Mouse (Mus musculus) liver, embryonic 14.5 days (tissue): ENCODE measurements around the gene Mtmr10. TPM values are rescaled to one million over a fixed set of nuclear protein-coding genes. Genes with fewer than 3 reads are reported as not detected.

Experiments used
- ATAC-seq: fragments of 200-750 bp; cut with Nextera tagmentation; 2 replicates; pipeline ENCODE4 v1.8.0; 2017; ENCODE audit warnings: moderate number of reproducible peaks, mild to moderate bottlenecking, moderate library complexity; ENCODE audit not compliant: insufficient read depth
- DNase-seq, 3 experiments: peaks; one replicate each; pipeline ENCODE4 v3.0.0-alpha.2; 2012 to 2013; ENCODE audit warnings: low read depth in 3 of 3, low spot score in 3 of 3
- H3K27ac ChIP-seq: fragments of 300-500 bp; sonication (generic); 2 replicates; pipeline ENCODE4 v1.5.1; 2014; ENCODE audit warnings: moderate library complexity, mild to moderate bottlenecking, control low read depth, inconsistent platforms
- H3K27me3 ChIP-seq: fragments of 300-500 bp; sonication (generic); 2 replicates; pipeline ENCODE4 v1.6.1; 2014; ENCODE audit warnings: mild to moderate bottlenecking, low read length, moderate library complexity; ENCODE audit not compliant: control insufficient read depth, insufficient read depth
- H3K36me3 ChIP-seq: fragments of 300-500 bp; sonication (generic); replicated peaks from 2 replicates; pipeline ENCODE4 v1.6.1; 2014; ENCODE audit warnings: low read depth; ENCODE audit not compliant: control insufficient read depth, insufficient read depth
- H3K4me1 ChIP-seq, 2 experiments: fragments of 200-500 bp in 1 of 2; fragments of 300-500 bp in 1 of 2; sonication (generic) in 1 of 2; replicated peaks; 2 replicates each; pipeline ENCODE4 v1.6.1; 2012 to 2014; ENCODE audit warnings: antibody characterized with exemption in 1 of 2, inconsistent platforms in 1 of 2, low read length in 1 of 2; ENCODE audit not compliant: control insufficient read depth in 2 of 2, insufficient read depth in 2 of 2
- H3K4me2 ChIP-seq: fragments of 300-500 bp; sonication (generic); 2 replicates; pipeline ENCODE4 v1.6.1; 2014; ENCODE audit warnings: low read depth, mild to moderate bottlenecking, control low read depth, moderate library complexity
- H3K4me3 ChIP-seq, 2 experiments: fragments of 200-500 bp in 1 of 2; fragments of 300-500 bp in 1 of 2; sonication (generic) in 1 of 2; 2 replicates each; pipeline ENCODE4 v1.5.1; 2012 to 2014; ENCODE audit warnings: low read depth in 2 of 2, low read length in 2 of 2, mild to moderate bottlenecking in 2 of 2, control low read depth in 1 of 2, inconsistent platforms in 1 of 2, moderate library complexity in 1 of 2; ENCODE audit not compliant: insufficient read depth in 1 of 2
- H3K9ac ChIP-seq: fragments of 300-500 bp; sonication (generic); replicated peaks from 2 replicates; pipeline ENCODE4 v1.6.1; 2014; ENCODE audit warnings: mild to moderate bottlenecking, control low read depth, moderate library complexity
- H3K9me3 ChIP-seq: fragments of 300-500 bp; sonication (generic); 2 replicates; pipeline ENCODE4 v1.6.1; 2016; ENCODE audit warnings: low read length, mixed read lengths; ENCODE audit not compliant: control insufficient read depth
- CTCF ChIP-seq: IDR thresholded peaks from 2 replicates; pipeline ENCODE4 v1.5.1; 2016; ENCODE audit warnings: antibody characterized with exemption, low read depth, control low read depth
- EP300 ChIP-seq: IDR thresholded peaks from 2 replicates; pipeline ENCODE4 v1.6.1; 2016; ENCODE audit warnings: antibody characterized with exemption, low read depth
- WGBS: fragments of 180-500 bp; shearing (Covaris S2); extraction: QIAGEN DNeasy Blood & Tissue Kit; methylation state at CpG from one replicate; pipeline ENCODE4 v1.1.7; 2014; ENCODE audit not compliant: insufficient replicate concordance; 5-methylcytosine and 5-hydroxymethylcytosine counted together
- polyA plus RNA-seq, 2 experiments: library from polyadenylated mRNA; depleted of rRNA in 1 of 2; stranded (reverse) in 1 of 2; unstranded in 1 of 2; fragments of >200 nt; fragmentation: Nextera tagmentation in 1 of 2; extraction: Ambion mirVana in 1 of 2; gene quantifications; 2 replicates each; pipeline versions ENCODE4 v1.2.1 to v1.2.3; 2012 to 2014

Gene Mtmr10
- polyA plus RNA-seq, 2 experiments: 1.4 to 2.4 TPM

DNA sequence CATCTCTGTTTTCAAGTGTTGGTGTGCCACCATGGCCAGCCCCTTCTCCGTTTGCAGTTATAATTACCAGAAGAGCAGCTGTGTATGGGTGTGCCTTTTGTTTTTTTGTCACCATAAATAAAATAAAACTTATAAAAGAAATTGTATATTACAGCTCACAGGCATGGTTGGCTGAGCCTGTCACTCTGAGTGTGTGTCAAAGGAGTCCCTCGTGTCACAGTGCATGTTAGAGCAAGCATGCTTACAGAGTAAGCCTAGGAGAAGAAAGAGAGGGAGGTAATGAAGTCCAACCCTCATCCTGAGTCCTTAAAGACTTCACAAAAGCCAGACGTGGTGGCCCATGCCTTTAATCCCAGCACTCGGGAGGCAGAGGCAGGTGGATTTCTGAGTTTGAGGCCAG lies 45.0 kb upstream of the Mtmr10 start:
- ATAC-seq: no peak

DNA sequence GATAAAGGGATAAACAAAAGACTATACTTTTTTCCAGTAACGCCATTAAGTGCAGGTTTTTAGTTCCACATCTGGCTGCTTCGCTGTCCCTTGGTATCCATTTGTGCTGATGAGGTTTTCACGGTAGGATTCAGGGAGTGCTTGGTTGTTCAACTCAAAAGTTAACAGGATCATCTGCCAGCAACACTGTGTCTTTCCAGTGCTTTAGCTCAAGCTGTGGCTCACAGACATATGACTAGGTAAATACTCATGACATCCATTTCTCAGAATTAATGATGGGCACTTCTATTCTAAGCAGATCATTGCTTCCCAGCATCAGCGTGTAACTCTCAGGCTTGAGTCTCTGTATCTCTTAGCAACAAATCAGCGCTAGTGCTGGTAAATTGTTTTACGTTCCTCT lies 43.1 kb upstream of the Mtmr10 start:
- Histone ChIP-seq H3K36me3 (no peaks in the 10 kb centered on the region), H3K4me1 (no peaks in the 10 kb centered on the region), H3K4me2 (no peak overlapping the region), H3K9me3 (no peaks in the 10 kb centered on the region), H3K27me3 (no peaks in the 10 kb centered on the region), H3K4me3 (no peak overlapping the region), H3K9ac (no peak overlapping the region), H3K27ac (no peak overlapping the region)
- DNase-seq (no peak), ATAC-seq (no peak)
- WGBS: 65% methylated on average over 6 of the region's 6 CpGs
- no peak for TF ChIP-seq EP300
- no peak for TF ChIP-seq CTCF

More for the DNA sequence above, 45.0 kb upstream of the Mtmr10 start:
- TF ChIP-seq EP300 (no peak), CTCF (no peak)
- no peak overlapping the region for H3K4me3 ChIP-seq
- no peak overlapping the region for H3K27ac ChIP-seq
- no peaks in the 10 kb centered on the region for H3K36me3 ChIP-seq
- no peak overlapping the region for H3K4me2 ChIP-seq
- DNase-seq: no peak
- no peaks in the 10 kb centered on the region for H3K27me3 ChIP-seq
- no peaks in the 10 kb centered on the region for H3K9me3 ChIP-seq
- no peaks in the 10 kb centered on the region for H3K4me1 ChIP-seq
- H3K9ac ChIP-seq: no peak overlapping the region
- WGBS: 46% methylated on average over 4 of the region's 4 CpGs

DNA sequence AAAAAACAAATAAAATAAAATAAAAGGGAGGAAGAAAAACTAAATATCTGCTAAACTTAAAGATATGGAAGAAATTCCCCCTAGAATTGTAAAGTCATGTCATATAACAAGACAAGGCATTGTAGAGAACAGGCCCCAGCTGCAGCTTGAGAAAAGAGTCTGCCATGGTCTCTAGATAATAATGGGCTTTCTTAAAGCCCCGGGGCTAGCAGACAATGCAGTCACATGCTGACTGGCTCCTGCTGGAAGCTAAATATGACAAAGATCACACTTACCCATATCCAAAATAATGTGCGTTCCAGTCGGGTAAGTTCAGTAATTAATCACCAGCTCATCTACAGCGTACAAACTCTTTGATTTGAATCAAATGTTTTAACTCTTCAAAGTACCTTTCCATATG lies 40.7 kb upstream of the Mtmr10 start:
- H3K27ac ChIP-seq: no peak overlapping the region
- H3K9me3 ChIP-seq: no peaks in the 10 kb centered on the region
- H3K9ac ChIP-seq: no peak overlapping the region
- H3K4me3 ChIP-seq: no peak overlapping the region
- WGBS: 63% methylated on average over 4 of the region's 4 CpGs
- no peak for ATAC-seq
- no peaks in the 10 kb centered on the region for H3K4me1 ChIP-seq
- no peak overlapping the region for H3K4me2 ChIP-seq
- no peaks in the 10 kb centered on the region for H3K36me3 ChIP-seq
- no peak for TF ChIP-seq EP300
- DNase-seq: no peak
- H3K27me3 ChIP-seq: no peaks in the 10 kb centered on the region

DNA sequence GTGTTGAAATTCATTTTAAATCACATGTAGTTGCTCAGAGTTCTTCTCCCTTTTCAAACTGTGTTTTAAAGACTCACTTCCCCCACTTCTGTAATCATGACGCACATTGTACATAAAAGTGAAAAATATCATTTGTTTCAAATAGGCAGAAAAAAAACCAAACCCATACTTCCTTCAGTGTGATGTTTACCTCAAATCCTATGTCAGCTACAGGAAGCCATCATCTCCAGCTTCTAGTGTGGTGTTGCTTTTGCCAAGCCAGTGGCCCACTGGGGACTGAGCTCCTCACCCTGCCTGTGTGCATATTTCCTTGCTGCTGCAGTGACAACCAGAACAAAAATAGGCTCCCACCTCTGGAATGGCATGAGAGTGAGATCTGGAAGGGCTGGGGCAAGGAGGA lies 39.1 kb upstream of the Mtmr10 start:
- 56% methylated on average over 1 of the region's 1 CpGs for WGBS
- Histone ChIP-seq H3K9ac (no peak overlapping the region), H3K4me3 (no peak overlapping the region), H3K4me2 (no peak overlapping the region), H3K27ac (no peak overlapping the region), H3K9me3 (no peaks in the 10 kb centered on the region), H3K4me1 (no peaks in the 10 kb centered on the region), H3K27me3 (no peaks in the 10 kb centered on the region), H3K36me3 (no peaks in the 10 kb centered on the region)
- TF ChIP-seq EP300: no peak
- no peak for TF ChIP-seq CTCF
- DNase-seq (no peak), ATAC-seq (no peak)

DNA sequence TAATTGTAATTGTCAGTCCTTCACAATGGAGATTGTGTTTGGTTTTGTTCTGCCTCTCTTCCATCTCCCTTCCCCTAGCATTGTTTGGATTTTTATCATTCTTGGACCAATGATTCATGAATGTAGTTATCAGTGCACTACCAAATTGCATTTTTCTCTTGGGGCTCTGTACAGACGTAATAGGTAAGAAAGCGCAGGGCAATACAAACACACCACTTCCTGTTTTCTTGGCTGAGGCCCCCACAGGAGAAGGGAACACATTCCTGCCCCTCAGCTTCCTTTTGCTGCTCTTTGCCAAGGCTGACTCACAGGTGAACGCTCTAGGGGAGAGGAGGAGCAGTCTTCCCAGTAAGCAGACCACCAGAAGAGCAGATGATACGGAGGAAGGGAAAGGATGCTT lies 37.7 kb upstream of the Mtmr10 start:
- Histone ChIP-seq H3K27ac (no peak overlapping the region), H3K4me2 (no peak overlapping the region), H3K9me3 (no peaks in the 10 kb centered on the region), H3K4me1 (no peaks in the 10 kb centered on the region), H3K27me3 (no peaks in the 10 kb centered on the region), H3K9ac (no peak overlapping the region), H3K36me3 (no peaks in the 10 kb centered on the region), H3K4me3 (no peak overlapping the region)
- 16% methylated on average over 4 of the region's 4 CpGs for WGBS
- TF ChIP-seq CTCF: no peak
- TF ChIP-seq EP300: no peak
- ATAC-seq (no peak), DNase-seq (no peak)
